Mouse (Mus musculus) heart, embryonic 12.5 days (tissue): ENCODE results near the gene Camsap2. TPM values are rescaled to one million over a fixed set of nuclear protein-coding genes. Genes with fewer than 3 reads are reported as not detected.

Source experiments
- ATAC-seq: fragments of 200-750 bp; cut with Nextera tagmentation; 2 replicates; pipeline ENCODE4 v1.8.0; 2017; ENCODE audit warnings: moderate TSS enrichment, moderate library complexity; ENCODE audit not compliant: insufficient number of reproducible peaks, low FRiP score
- H3K27ac ChIP-seq: fragments of 300-500 bp; sonication (generic); 2 replicates; pipeline ENCODE4 v1.5.1; 2016; ENCODE audit warnings: mild to moderate bottlenecking, moderate library complexity; ENCODE audit not compliant: poor library complexity, severe bottlenecking
- H3K27me3 ChIP-seq: fragments of 300-500 bp; sonication (generic); replicated peaks from 2 replicates; pipeline ENCODE4 v1.6.1; 2016; ENCODE audit warnings: mild to moderate bottlenecking, moderate library complexity
- H3K36me3 ChIP-seq: fragments of 300-500 bp; sonication (generic); 2 replicates; pipeline ENCODE4 v1.6.1; 2016; ENCODE audit warnings: mild to moderate bottlenecking, moderate library complexity
- H3K4me1 ChIP-seq: fragments of 300-500 bp; sonication (generic); replicated peaks from 2 replicates; pipeline ENCODE4 v1.6.1; 2016; ENCODE audit warnings: mild to moderate bottlenecking
- H3K4me2 ChIP-seq: fragments of 300-500 bp; sonication (generic); 2 replicates; pipeline ENCODE4 v1.6.1; 2016; ENCODE audit warnings: mild to moderate bottlenecking, moderate library complexity
- H3K4me3 ChIP-seq: fragments of 300-500 bp; sonication (generic); 2 replicates; pipeline ENCODE4 v1.5.1; 2016; ENCODE audit warnings: mild to moderate bottlenecking
- H3K9ac ChIP-seq: fragments of 300-500 bp; sonication (generic); 2 replicates; pipeline ENCODE4 v1.6.1; 2016; ENCODE audit warnings: mild to moderate bottlenecking, moderate library complexity
- H3K9me3 ChIP-seq: fragments of 300-500 bp; sonication (generic); replicated peaks from 2 replicates; pipeline ENCODE4 v1.6.1; 2016; ENCODE audit warnings: mild to moderate bottlenecking, moderate library complexity
- WGBS: fragments of 180-500 bp; shearing (Covaris S2); methylation state at CpG from one replicate; pipeline ENCODE4 v1.1.7; 2016; 5-methylcytosine and 5-hydroxymethylcytosine counted together
- polyA plus RNA-seq: library from polyadenylated mRNA; unstranded; fragments of >200 nt; fragmentation: Nextera tagmentation; extraction: Ambion mirVana; gene quantifications from 2 replicates; pipeline ENCODE4 v1.2.1, GENCODE M21; 2016

Camsap2 gene
- polyA plus RNA-seq, 1 experiment from 2014 or later, result 11.9 TPM

DNA sequence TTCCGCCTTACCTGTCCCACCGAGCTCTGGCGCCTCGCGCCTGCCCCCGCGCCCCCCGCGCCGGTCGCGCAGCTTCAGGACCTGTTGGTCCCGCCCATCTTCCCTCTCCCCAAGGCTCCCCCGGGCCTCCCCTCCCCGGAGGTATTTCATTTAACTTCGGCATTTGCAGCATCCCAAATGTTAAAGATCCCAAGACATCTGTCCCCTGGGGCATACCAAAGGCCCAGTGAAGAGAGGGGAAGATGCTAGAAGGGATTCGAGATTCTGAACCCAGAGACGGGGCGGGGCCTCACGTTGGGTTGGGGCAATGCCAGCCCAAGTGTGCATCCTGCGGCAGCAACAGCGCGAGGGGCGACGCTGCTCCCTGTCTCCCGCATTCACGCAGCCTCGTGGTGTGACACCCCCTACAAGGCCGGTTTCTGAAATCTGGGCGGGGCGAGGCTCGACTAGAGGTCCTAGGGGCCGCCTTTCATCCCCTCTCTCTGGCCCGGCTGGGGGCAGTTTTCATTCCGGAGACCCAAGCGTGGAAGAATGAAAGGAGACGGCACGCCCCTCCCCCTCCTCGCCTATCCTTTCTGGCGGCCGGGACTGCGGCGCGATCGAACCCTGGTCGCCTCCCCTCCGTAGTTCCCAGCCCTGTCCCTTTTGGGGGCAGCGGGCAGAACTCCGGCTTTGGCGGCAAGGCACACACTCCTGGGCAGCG, 111.9 kb downstream of the Camsap2 start, which contains the start of gene Inava:
Gene Inava (minus strand): TSS at position 373 of the 703 bp plus-strand sequence.
- peak within 1 kb of the TSS; percentile 66 for H3K9ac ChIP-seq
- H3K9me3 ChIP-seq, result no peaks in the 10 kb centered on the region
- H3K4me2 ChIP-seq, result peak within 1 kb of the TSS; percentile 92
- H3K27me3 ChIP-seq, result peaks cover 52% of the 10 kb centered on the region
- ATAC-seq, result peak; percentile 67
- 2% methylated on average over 50 of the region's 51 CpGs for WGBS
- H3K4me3 ChIP-seq, result peak within 1 kb of the TSS; percentile 61
- no peak within 1 kb of the TSS for H3K27ac ChIP-seq
- no peaks in the 10 kb centered on the region for H3K36me3 ChIP-seq
- H3K4me1 ChIP-seq, result peaks cover 24% of the 10 kb centered on the region

DNA sequence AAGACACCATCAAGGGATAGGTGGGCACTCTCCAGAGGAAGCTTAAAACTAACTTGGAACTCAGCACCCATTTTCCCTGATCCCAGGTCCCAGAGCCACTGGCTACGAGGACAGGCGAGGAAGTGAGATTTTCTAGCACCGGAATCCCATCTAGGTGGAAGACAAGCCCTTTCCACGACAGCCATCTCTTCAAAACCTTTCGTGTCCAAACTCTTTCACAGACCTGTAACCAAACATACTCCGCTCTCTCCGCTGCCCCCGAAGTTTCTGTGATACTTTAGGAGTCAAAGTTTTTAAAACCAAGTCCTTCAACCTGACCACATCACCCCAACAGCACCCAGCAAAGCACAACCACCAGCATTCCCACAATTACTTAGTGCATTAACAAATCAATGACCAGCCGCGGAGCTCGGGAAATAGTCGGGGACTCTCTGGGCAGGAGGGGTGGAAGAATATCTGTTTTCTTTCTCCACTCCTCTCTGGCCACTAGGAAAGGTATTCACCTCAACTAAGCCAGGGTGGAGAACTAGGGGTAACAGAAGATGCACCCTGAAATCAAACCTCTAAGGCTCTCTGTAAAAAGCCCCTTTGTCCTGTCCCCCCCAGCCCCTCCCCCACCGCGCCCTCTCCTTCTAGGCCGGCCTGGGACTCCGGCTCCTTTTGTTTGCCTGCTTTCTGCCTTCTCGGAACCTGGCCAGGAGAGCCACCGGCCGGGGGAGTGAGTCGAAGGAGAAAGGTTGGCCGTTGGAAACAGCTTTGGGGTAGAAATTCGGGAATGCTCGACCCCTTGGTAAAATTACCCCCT, 112.7 kb downstream of the Camsap2 start:
- Histone ChIP-seq H3K4me1 (peaks cover 32% of the 10 kb centered on the region), H3K4me2 (peak overlapping the region; percentile 92), H3K9me3 (no peaks in the 10 kb centered on the region), H3K4me3 (peak overlapping the region; percentile 61), H3K27me3 (peaks cover 52% of the 10 kb centered on the region), H3K36me3 (no peaks in the 10 kb centered on the region), H3K27ac (no peak overlapping the region), H3K9ac (peak overlapping the region; percentile 66)
- WGBS, result 2% methylated on average over 23 of the region's 23 CpGs
- ATAC-seq, result no peak

DNA sequence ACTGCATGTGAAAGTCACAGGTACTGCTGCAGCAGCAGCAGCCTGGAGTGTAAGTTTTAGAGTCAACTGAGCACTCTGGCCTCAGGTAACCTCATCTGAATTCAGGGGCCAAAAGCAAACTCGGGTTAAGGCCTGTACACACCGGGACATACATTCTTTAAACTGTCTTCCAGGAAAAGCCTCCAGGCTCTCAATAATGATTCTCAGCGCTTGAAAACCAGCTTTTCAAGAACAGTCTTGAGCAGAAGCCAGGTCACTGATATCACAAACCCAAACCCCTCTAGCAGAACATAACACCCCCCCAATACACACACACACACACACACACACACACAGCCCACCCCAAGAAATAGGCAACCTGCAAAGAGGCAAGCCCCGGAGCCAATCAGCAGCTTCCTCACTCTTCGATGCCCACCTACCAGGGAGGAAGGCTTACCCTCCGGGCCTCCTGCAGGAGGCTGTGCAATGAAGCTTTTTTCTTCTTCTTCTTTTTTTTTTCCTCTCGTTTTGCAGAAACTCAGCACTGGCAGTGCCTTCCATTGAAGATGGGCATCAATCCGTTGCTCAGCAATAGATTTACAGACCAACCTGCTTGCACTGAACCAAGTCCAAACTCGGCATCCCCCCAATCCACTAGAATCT, 113.5 kb downstream of the Camsap2 start:
- Histone ChIP-seq H3K4me2 (peak overlapping the region; percentile 92), H3K4me1 (peaks cover 39% of the 10 kb centered on the region), H3K4me3 (peak overlapping the region; percentile 61; the same call in 1 of the 2 replicates), H3K27ac (no peak overlapping the region), H3K9me3 (no peaks in the 10 kb centered on the region), H3K27me3 (peaks cover 52% of the 10 kb centered on the region), H3K36me3 (no peaks in the 10 kb centered on the region), H3K9ac (no peak overlapping the region)
- WGBS, result 5% methylated on average over 9 of the region's 9 CpGs
- ATAC-seq, result no peak

DNA sequence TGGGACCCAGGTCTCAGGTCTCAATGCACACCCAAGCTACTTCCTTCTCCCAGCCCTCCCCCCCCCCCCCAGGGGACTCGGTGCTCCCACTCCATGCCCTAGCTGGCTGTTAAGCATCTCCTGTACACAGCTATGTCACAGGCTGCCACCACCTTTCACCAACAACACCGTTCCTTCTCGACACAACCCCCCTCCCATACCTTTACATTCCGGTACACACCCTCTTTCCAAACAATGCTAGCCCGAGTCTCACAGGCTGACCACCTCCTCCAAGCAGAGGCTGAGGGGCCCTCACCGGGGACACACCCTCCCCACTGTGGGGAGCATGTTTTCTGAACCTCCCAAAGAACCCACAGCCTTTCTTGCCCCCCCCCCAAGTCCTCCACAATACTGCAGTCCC, 114.3 kb downstream of the Camsap2 start:
- 8% methylated on average over 6 of the region's 6 CpGs for WGBS
- ATAC-seq, result no peak
- Histone ChIP-seq H3K36me3 (no peaks in the 10 kb centered on the region), H3K4me3 (no peak overlapping the region), H3K4me2 (peak overlapping the region; percentile 92; the same call in 1 of the 2 replicates), H3K9ac (no peak overlapping the region), H3K4me1 (peaks cover 42% of the 10 kb centered on the region), H3K9me3 (no peaks in the 10 kb centered on the region), H3K27ac (no peak overlapping the region), H3K27me3 (peaks cover 52% of the 10 kb centered on the region)

DNA sequence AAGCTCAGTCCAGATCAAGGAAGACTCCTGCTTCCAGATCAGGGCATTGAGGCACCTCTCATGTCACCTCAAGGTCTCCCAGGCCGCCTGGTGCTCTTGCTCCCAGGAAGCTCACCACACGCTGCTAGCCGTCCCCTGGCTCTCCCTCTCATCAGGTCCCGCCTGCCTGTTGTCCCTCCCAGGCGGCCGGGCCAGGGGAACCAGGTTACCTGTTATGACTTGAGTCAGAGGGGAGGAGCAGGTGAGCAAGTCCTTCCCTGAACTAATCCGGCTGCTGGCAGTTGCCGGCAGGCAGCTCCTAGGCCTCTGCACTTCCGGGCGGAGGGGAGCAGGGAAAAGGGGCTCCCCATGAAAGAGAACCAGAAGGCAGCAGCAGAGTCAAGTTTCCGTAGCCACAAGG, 115.7 kb downstream of the Camsap2 start:
- no peaks in the 10 kb centered on the region for H3K9me3 ChIP-seq
- no peak overlapping the region for H3K27ac ChIP-seq
- peaks cover 52% of the 10 kb centered on the region for H3K27me3 ChIP-seq
- H3K9ac ChIP-seq, result no peak overlapping the region
- H3K4me3 ChIP-seq, result no peak overlapping the region
- H3K4me2 ChIP-seq, result no peak overlapping the region
- H3K4me1 ChIP-seq, result peaks cover 42% of the 10 kb centered on the region
- WGBS, result 41% methylated on average over 11 of the region's 11 CpGs
- no peaks in the 10 kb centered on the region for H3K36me3 ChIP-seq
- ATAC-seq, result no peak

DNA sequence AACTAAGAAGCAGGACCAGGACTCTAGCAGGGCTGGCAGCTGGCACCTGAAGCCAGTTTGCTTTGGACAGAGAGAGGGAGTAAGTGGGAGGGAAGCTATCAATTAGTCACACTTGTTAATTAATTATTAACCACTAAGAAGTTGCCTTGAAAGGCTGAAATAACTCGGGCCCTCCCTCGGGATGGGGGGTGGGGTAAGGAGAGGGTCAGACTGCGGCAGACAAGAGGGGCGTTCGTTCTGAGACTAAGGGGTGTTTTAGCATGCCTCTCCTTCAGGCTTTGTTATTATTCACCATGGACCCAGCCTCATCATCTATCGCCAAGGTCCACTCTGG, 116.9 kb downstream of the Camsap2 start:
- 49% methylated on average over 6 of the region's 6 CpGs for WGBS
- H3K4me1 ChIP-seq, result peaks cover 42% of the 10 kb centered on the region
- ATAC-seq, result no peak
- no peak overlapping the region for H3K9ac ChIP-seq
- no peak overlapping the region for H3K4me3 ChIP-seq
- no peak overlapping the region for H3K27ac ChIP-seq
- peaks cover 45% of the 10 kb centered on the region for H3K27me3 ChIP-seq
- H3K36me3 ChIP-seq, result no peaks in the 10 kb centered on the region
- H3K4me2 ChIP-seq, result no peak overlapping the region
- H3K9me3 ChIP-seq, result no peaks in the 10 kb centered on the region

DNA sequence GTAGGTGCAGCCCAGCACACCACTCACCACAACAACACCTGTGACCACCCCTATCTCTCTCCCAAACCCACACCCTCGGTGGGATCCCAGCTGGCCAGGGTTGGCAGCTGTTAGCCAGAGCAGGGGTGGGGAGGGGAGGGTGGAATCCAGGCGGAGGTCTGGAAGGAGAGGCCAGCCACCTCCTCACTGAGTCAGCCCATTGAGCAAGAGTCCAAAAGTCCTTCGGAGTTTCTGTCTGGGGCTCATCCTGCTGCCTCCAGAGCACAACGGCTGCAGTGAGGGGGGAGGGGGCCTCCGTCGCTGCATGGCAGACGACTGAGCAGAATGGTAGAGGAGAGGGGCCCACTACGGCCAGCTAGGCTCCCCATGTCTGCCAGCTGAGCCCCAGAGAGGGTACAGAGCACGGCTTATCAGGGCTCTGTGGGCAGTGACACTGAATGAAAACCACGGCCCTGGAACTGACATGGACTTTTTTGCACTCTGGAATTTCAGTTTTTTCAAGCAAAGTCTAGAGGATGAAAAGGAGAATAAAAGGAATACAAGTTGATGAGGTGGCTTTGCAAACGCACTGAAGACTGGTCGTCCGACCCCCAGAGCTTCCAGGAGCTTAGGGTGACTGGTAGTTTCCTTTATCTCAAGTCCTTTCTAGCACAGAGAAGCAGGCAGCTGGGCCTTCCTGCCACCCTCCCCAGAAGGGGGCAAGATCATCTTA, 117.4 kb downstream of the Camsap2 start:
- Histone ChIP-seq H3K4me3 (no peak overlapping the region), H3K27ac (no peak overlapping the region), H3K4me1 (peaks cover 37% of the 10 kb centered on the region), H3K4me2 (peak overlapping the region; percentile 47), H3K36me3 (no peaks in the 10 kb centered on the region), H3K27me3 (peaks cover 40% of the 10 kb centered on the region), H3K9me3 (no peaks in the 10 kb centered on the region), H3K9ac (no peak overlapping the region; the same call in 1 of the 2 replicates)
- WGBS, result 9% methylated on average over 13 of the region's 13 CpGs
- ATAC-seq, result 0 out of 2 replicates have a peak, but pooled peaks have one; percentile 9

DNA sequence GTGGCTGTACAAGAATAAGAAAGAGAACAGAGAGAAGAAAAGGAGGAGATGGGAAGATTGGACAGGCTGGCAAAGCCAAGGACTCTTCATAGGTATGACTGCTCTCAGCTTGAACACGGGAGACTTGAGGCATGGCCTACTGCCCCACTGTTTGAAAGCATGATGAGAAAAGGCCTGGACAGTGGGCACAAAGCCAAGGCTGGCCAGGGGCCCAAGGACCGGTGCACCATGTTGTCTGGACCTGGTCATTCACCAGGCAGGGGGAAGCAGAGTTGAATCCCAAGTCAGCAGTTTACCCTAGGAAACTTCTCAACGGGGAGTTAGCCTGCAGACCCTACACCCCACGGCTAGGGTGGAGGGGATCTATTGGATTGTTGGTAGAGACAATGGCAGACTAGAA, 118.0 kb downstream of the Camsap2 start:
- H3K36me3 ChIP-seq, result no peaks in the 10 kb centered on the region
- no peak for ATAC-seq
- H3K4me3 ChIP-seq, result no peak overlapping the region
- no peak overlapping the region for H3K9ac ChIP-seq
- peaks cover 31% of the 10 kb centered on the region for H3K4me1 ChIP-seq
- H3K9me3 ChIP-seq, result no peaks in the 10 kb centered on the region
- peaks cover 35% of the 10 kb centered on the region for H3K27me3 ChIP-seq
- WGBS, result 60% methylated on average over 4 of the region's 4 CpGs
- H3K27ac ChIP-seq, result no peak overlapping the region
- H3K4me2 ChIP-seq, result 0 out of 2 replicates have a peak overlapping the region, but pooled peaks have one; percentile 47

DNA sequence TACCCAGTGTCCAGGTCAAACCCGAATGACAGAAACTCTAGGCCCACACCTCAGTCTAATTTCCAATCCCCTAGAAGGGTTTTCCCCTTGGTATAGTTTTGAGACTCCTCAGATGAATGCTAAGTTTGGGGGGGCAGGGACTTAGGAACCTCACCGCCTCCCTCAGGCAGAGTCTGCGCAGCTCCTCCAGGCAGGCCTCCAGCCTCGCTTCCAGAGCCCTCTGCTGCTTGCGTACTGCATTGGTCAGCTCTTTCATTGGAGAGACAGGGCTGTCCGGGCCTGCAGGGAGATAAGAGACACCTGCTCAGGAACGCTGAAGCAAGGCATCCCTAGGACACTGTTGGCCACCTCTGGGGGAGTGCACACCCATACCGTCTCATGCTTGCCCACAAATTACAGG, 119.3 kb downstream of the Camsap2 start:
- Histone ChIP-seq H3K9me3 (no peaks in the 10 kb centered on the region), H3K4me1 (peaks cover 26% of the 10 kb centered on the region), H3K4me3 (no peak overlapping the region), H3K27me3 (peaks cover 24% of the 10 kb centered on the region), H3K27ac (no peak overlapping the region), H3K9ac (no peak overlapping the region), H3K4me2 (no peak overlapping the region), H3K36me3 (no peaks in the 10 kb centered on the region)
- 79% methylated on average over 8 of the region's 8 CpGs for WGBS
- ATAC-seq, result no peak

DNA sequence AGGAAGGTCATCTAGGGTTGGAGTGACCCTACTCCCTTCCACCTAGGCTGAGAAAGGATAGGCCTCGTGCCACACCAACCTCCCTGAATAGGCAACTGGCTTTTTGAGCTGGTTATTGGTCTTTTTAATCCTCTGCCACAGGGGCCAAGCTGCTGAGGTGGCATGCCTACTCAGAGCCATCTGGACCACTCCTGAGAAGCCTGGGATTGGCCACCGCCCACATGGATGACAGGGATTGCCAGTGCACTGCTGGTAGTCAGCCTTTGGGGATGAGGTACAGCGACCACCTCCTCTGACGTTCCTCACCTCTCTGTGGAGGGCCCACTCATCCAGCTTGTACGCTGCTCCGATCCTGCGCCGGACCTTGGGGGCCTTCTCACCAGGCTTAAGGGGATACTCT, 120.1 kb downstream of the Camsap2 start:
- Histone ChIP-seq H3K9ac (no peak overlapping the region), H3K27me3 (peaks cover 17% of the 10 kb centered on the region), H3K27ac (no peak overlapping the region), H3K4me2 (no peak overlapping the region), H3K9me3 (no peaks in the 10 kb centered on the region), H3K4me3 (no peak overlapping the region), H3K36me3 (no peaks in the 10 kb centered on the region), H3K4me1 (peaks cover 23% of the 10 kb centered on the region)
- WGBS, result 84% methylated on average over 8 of the region's 8 CpGs
- ATAC-seq, result no peak
